Mouse (Mus musculus) heart, postnatal 0 days (tissue): Measurements from ENCODE around the gene Coq8b. TPM values are rescaled to one million over a fixed set of nuclear protein-coding genes. Genes with fewer than 3 reads are reported as not detected.

Experiments used
- ATAC-seq: fragments of 200-750 bp; cut with Nextera tagmentation; 2 replicates; pipeline ENCODE4 v1.8.0; 2017; ENCODE audit warnings: low read depth, moderate number of reproducible peaks, moderate library complexity; ENCODE audit not compliant: insufficient read depth
- DNase-seq: peaks from one replicate; pipeline ENCODE4 v3.0.0-alpha.2; 2016; ENCODE audit warnings: low spot score
- H3K27ac ChIP-seq: fragments of 300-500 bp; sonication (generic); 2 replicates; pipeline ENCODE4 v1.5.1; 2014; ENCODE audit warnings: low read depth, mild to moderate bottlenecking
- H3K27me3 ChIP-seq: fragments of 300-500 bp; sonication (generic); 2 replicates; pipeline ENCODE4 v1.6.1; 2014; ENCODE audit warnings: low read length, mixed read lengths; ENCODE audit not compliant: control insufficient read depth, insufficient read depth
- H3K36me3 ChIP-seq: fragments of 300-500 bp; sonication (generic); replicated peaks from 2 replicates; pipeline ENCODE4 v1.6.1; 2014; ENCODE audit warnings: low read length, mixed read lengths; ENCODE audit not compliant: control insufficient read depth, insufficient read depth
- H3K4me1 ChIP-seq: fragments of 300-500 bp; sonication (generic); 2 replicates; pipeline ENCODE4 v1.6.1; 2014; ENCODE audit warnings: antibody characterized with exemption; ENCODE audit not compliant: control insufficient read depth, insufficient read depth
- H3K4me2 ChIP-seq: fragments of 300-500 bp; sonication (generic); 2 replicates; pipeline ENCODE4 v1.6.1; 2014; ENCODE audit warnings: low read depth, mild to moderate bottlenecking, low read length, moderate library complexity
- H3K4me3 ChIP-seq: fragments of 300-500 bp; sonication (generic); 2 replicates; pipeline ENCODE4 v1.5.1; 2014; ENCODE audit warnings: low read depth, low read length
- H3K9ac ChIP-seq: fragments of 300-500 bp; sonication (generic); replicated peaks from 2 replicates; pipeline ENCODE4 v1.6.1; 2014; ENCODE audit warnings: low read depth, low read length, mixed read lengths
- H3K9me3 ChIP-seq: fragments of 300-500 bp; sonication (generic); replicated peaks from 2 replicates; pipeline ENCODE4 v1.6.1; 2016; ENCODE audit warnings: low read length; ENCODE audit not compliant: control insufficient read depth
- CTCF ChIP-seq: IDR thresholded peaks from 2 replicates; pipeline ENCODE4 v1.5.1; 2016; ENCODE audit warnings: antibody characterized with exemption, control low read depth, low read depth
- EP300 ChIP-seq: IDR thresholded peaks from 2 replicates; pipeline ENCODE4 v1.6.1; 2016; ENCODE audit warnings: antibody characterized with exemption, low read depth
- WGBS: fragments of 180-500 bp; shearing (Covaris S2); extraction: QIAGEN DNeasy Blood & Tissue Kit; methylation state at CpG from one replicate; pipeline ENCODE4 v1.1.7; 2014; 5-methylcytosine and 5-hydroxymethylcytosine counted together
- polyA plus RNA-seq: library from polyadenylated mRNA; unstranded; fragments of >200 nt; fragmentation: Nextera tagmentation; extraction: Ambion mirVana; gene quantifications from 2 replicates; pipeline ENCODE4 v1.2.1, GENCODE M21; 2015
- total RNA-seq: library from RNA; depleted of rRNA; stranded (reverse); fragments of >200 nt; gene quantifications from 2 replicates; pipeline ENCODE4 v1.2.3, GENCODE M21; 2014; ENCODE audit warnings: low replicate concordance; rRNA removed

Gene Coq8b
- total RNA-seq (5.8 and 7.2 TPM in 2 replicates), polyA plus RNA-seq (10.1 and 11.0 TPM in 2 replicates)

- ATAC-seq (peak; percentile 88), DNase-seq (peak; percentile 94)
- Histone ChIP-seq H3K4me3 (peak within 1 kb of the TSS; percentile 60), H3K9ac (peak within 1 kb of the TSS; percentile 43; the same call in 1 of the 2 replicates), H3K9me3 (no peaks in the 10 kb centered on the region), H3K27me3 (no peaks in the 10 kb centered on the region), H3K27ac (peak within 1 kb of the TSS; percentile 12), H3K4me2 (peak within 1 kb of the TSS; percentile 65), H3K36me3 (0 out of 2 replicates have a peak, but pooled peaks cover 3% of the 10 kb centered on the region), H3K4me1 (peaks cover 8% of the 10 kb centered on the region)
- WGBS = under 1% methylated on average over 25 of the region's 25 CpGs
- TF ChIP-seq CTCF (no peak; the same call in 1 of the 2 replicates), EP300 (no peak)
Observed at GRCm38 (mm10) chr7:27232781-27233281, at the start of gene Coq8b. Gene Coq8b, plus strand, starts transcription at chr7:27233023.

- 61% methylated on average over 3 of the region's 3 CpGs for WGBS
- H3K36me3 ChIP-seq = peaks cover 59% of the 10 kb centered on the region
- no peaks in the 10 kb centered on the region for H3K9me3 ChIP-seq
- no peaks in the 10 kb centered on the region for H3K4me1 ChIP-seq
- DNase-seq (no peak), ATAC-seq (no peak)
- no peak for TF ChIP-seq EP300
- TF ChIP-seq CTCF = peak; percentile 56
- no peak overlapping the region for H3K9ac ChIP-seq
- H3K27me3 ChIP-seq = no peaks in the 10 kb centered on the region
- H3K4me2 ChIP-seq = no peak overlapping the region
- H3K4me3 ChIP-seq = no peak overlapping the region
- H3K27ac ChIP-seq = no peak overlapping the region
Observed at GRCm38 (mm10) chr7:27184964-27185363, 47.9 kb upstream of the Coq8b start.

- no peaks in the 10 kb centered on the region for H3K27me3 ChIP-seq
- 91% methylated on average over 5 of the region's 5 CpGs for WGBS
- no peaks in the 10 kb centered on the region for H3K9me3 ChIP-seq
- TF ChIP-seq EP300 = no peak
- no peak for TF ChIP-seq CTCF
- ATAC-seq = no peak
- no peak overlapping the region for H3K4me3 ChIP-seq
- no peak overlapping the region for H3K27ac ChIP-seq
- H3K36me3 ChIP-seq = peaks cover 69% of the 10 kb centered on the region
- no peak overlapping the region for H3K4me2 ChIP-seq
- H3K4me1 ChIP-seq = no peaks in the 10 kb centered on the region
- H3K9ac ChIP-seq = no peak overlapping the region
- no peak for DNase-seq
Observed at GRCm38 (mm10) chr7:27185986-27186385, 46.8 kb upstream of the Coq8b start.

GRCm38 (mm10) chr7:27189271-27189931, 43.4 kb upstream of the Coq8b start:
- TF ChIP-seq EP300 = no peak
- TF ChIP-seq CTCF = peak; percentile 24
- H3K9ac ChIP-seq = no peak overlapping the region
- ATAC-seq = no peak
- no peak overlapping the region for H3K27ac ChIP-seq
- no peaks in the 10 kb centered on the region for H3K4me1 ChIP-seq
- no peak for DNase-seq
- H3K4me3 ChIP-seq = no peak overlapping the region
- no peaks in the 10 kb centered on the region for H3K27me3 ChIP-seq
- 96% methylated on average over 10 of the region's 10 CpGs for whole genome bisulfite sequencing
- H3K36me3 ChIP-seq = peaks cover 94% of the 10 kb centered on the region
- H3K4me2 ChIP-seq = no peak overlapping the region
- H3K9me3 ChIP-seq = no peaks in the 10 kb centered on the region

- Histone ChIP-seq H3K9me3 (no peaks in the 10 kb centered on the region), H3K4me2 (no peak overlapping the region), H3K27ac (no peak overlapping the region), H3K4me1 (peaks cover 13% of the 10 kb centered on the region), H3K36me3 (peaks cover 65% of the 10 kb centered on the region), H3K9ac (no peak overlapping the region), H3K27me3 (no peaks in the 10 kb centered on the region), H3K4me3 (no peak overlapping the region)
- no peak for ATAC-seq
- DNase-seq = no peak
- 92% methylated on average over 5 of the region's 5 CpGs for WGBS
- TF ChIP-seq CTCF = no peak
- no peak for TF ChIP-seq EP300
Observed at GRCm38 (mm10) chr7:27192434-27192833, 40.4 kb upstream of the Coq8b start.

GRCm38 (mm10) chr7:27193731-27194130, 39.1 kb upstream of the Coq8b start:
- H3K4me2 ChIP-seq = no peak overlapping the region
- no peak overlapping the region for H3K27ac ChIP-seq
- ATAC-seq = no peak
- no peaks in the 10 kb centered on the region for H3K9me3 ChIP-seq
- DNase-seq = no peak
- 77% methylated on average over 4 of the region's 4 CpGs for WGBS
- peaks cover 52% of the 10 kb centered on the region for H3K36me3 ChIP-seq
- H3K4me3 ChIP-seq = no peak overlapping the region
- no peak overlapping the region for H3K9ac ChIP-seq
- TF ChIP-seq CTCF (no peak), EP300 (no peak)
- H3K27me3 ChIP-seq = no peaks in the 10 kb centered on the region
- H3K4me1 ChIP-seq = peaks cover 13% of the 10 kb centered on the region
